Mouse (Mus musculus) ES-E14 (cell line): ENCODE results near the gene Elmo3. TPM values are rescaled to one million over a fixed set of nuclear protein-coding genes. Genes with fewer than 3 reads are reported as not detected.

Experiments
- DNase-seq: peaks from one replicate; pipeline ENCODE4 v3.0.0-alpha.2; 2013; ENCODE audit warnings: low read depth, low spot score
- H3K27ac ChIP-seq: 2 replicates; pipeline ENCODE4 v1.5.1; 2012; ENCODE audit warnings: low read depth, mild to moderate bottlenecking, low read length, moderate library complexity, mixed read lengths; ENCODE audit not compliant: poor library complexity, insufficient read depth, severe bottlenecking
- H3K36me3 ChIP-seq: 2 replicates; pipeline ENCODE4 v1.6.1; 2012; ENCODE audit warnings: mild to moderate bottlenecking, low read length, moderate library complexity, mixed read lengths; ENCODE audit not compliant: control insufficient read depth, poor library complexity, insufficient read depth, severe bottlenecking
- H3K4me1 ChIP-seq, 2 experiments: fragments of 150-350 bp in 1 of 2; sonication (generic) in 1 of 2; 2 replicates each; pipeline ENCODE4 v1.6.1; 2012; ENCODE audit warnings: low read length in 2 of 2, mild to moderate bottlenecking in 1 of 2, mixed read lengths in 1 of 2; ENCODE audit not compliant: control insufficient read depth in 2 of 2, insufficient read depth in 2 of 2, poor library complexity in 1 of 2
- H3K4me3 ChIP-seq, 2 experiments: fragments of 150-350 bp in 1 of 2; sonication (generic) in 1 of 2; 2 replicates each; pipeline ENCODE4 v1.5.1; 2012; ENCODE audit warnings: low read length in 2 of 2, low read depth in 1 of 2, mild to moderate bottlenecking in 1 of 2, mixed read lengths in 1 of 2; ENCODE audit not compliant: insufficient read depth in 1 of 2, poor library complexity in 1 of 2, severe bottlenecking in 1 of 2
- H3K9ac ChIP-seq: 2 replicates; pipeline ENCODE4 v1.6.1; 2012; ENCODE audit warnings: low read depth, mild to moderate bottlenecking, low read length, mixed read lengths; ENCODE audit not compliant: poor library complexity, insufficient read depth, severe bottlenecking
- H3K9me3 ChIP-seq: fragments of 150-350 bp; sonication (generic); 2 replicates; pipeline ENCODE4 v1.6.1; 2012; ENCODE audit warnings: low read depth, mild to moderate bottlenecking, low read length; ENCODE audit not compliant: control insufficient read depth, insufficient read depth
- CHD2 ChIP-seq: IDR thresholded peaks from 2 replicates; pipeline ENCODE4 v1.6.1; 2014; ENCODE audit warnings: mild to moderate bottlenecking, low read depth, low read length, inconsistent platforms
- HCFC1 ChIP-seq: IDR thresholded peaks from 2 replicates; pipeline ENCODE4 v1.6.1; 2012; ENCODE audit warnings: low read length, inconsistent platforms, borderline replicate concordance; ENCODE audit not compliant: insufficient read depth
- MAFK ChIP-seq: IDR thresholded peaks from 2 replicates; pipeline ENCODE4 v1.6.1; 2014; ENCODE audit warnings: mild to moderate bottlenecking, low read depth, low read length, inconsistent platforms; ENCODE audit not compliant: insufficient read depth
- ZC3H11A ChIP-seq: IDR thresholded peaks from 2 replicates; pipeline ENCODE4 v1.6.1; 2012; ENCODE audit warnings: low read depth, mild to moderate bottlenecking, inconsistent platforms, low read length, borderline replicate concordance
- ZNF384 ChIP-seq: IDR thresholded peaks from 2 replicates; pipeline ENCODE4 v1.6.1; 2012; ENCODE audit warnings: low read depth, low read length, inconsistent platforms
- in situ Hi-C, 2 experiments: fragments of 600-800 bp; cut with MboI; formaldehyde crosslinking; loops; one replicate each; pipeline ENCODE4 v1.15.1; 2025; ENCODE audit warnings: low sequenced_read_pairs in 2 of 2, inconsistent platforms in 1 of 2; ENCODE audit not compliant: unreplicated experiment in 2 of 2
- total RNA-seq: library from RNA; depleted of rRNA; stranded (reverse); fragments of 300-350 nt; gene quantifications from 2 replicates; pipeline ENCODE4 v1.2.3, GENCODE M21; 2012

Gene Elmo3
- total RNA-seq, 1 experiment: 3.5 TPM

GRCm38 (mm10) chr8:105331469-105331868 is 26.1 kb downstream of the Elmo3 start:
- in situ Hi-C loops: no loop called here

GRCm38 (mm10) chr8:105331931-105332330 is 26.5 kb downstream of the Elmo3 start:
- no peak for TF ChIP-seq ZNF384
- no peak for TF ChIP-seq ZC3H11A
- no peak for TF ChIP-seq MAFK
- no peak for TF ChIP-seq CHD2
- no peak for TF ChIP-seq HCFC1
- Histone ChIP-seq H3K4me3 (no peak overlapping the region), H3K27ac (no peak overlapping the region), H3K9me3 (no peaks in the 10 kb centered on the region), H3K4me1 (peaks cover 0 to 7% of the 10 kb centered on the region in 2 experiments; a peak in 1 of 4 replicates), H3K9ac (no peak overlapping the region), H3K36me3 (peaks cover 39% of the 10 kb centered on the region)
- in situ Hi-C loops: no loop called here
- no peak for DNase-seq

More at GRCm38 (mm10) chr8:105331469-105331868, 26.1 kb downstream of the Elmo3 start:
- Histone ChIP-seq H3K27ac (no peak overlapping the region), H3K4me3 (no peak overlapping the region), H3K9ac (0 out of 2 replicates have a peak overlapping the region, but pooled peaks have one; percentile 5), H3K9me3 (no peaks in the 10 kb centered on the region), H3K4me1 (peaks cover 0 to 5% of the 10 kb centered on the region in 2 experiments; a peak in 1 of 4 replicates), H3K36me3 (peaks cover 39% of the 10 kb centered on the region)
- DNase-seq: no peak
- no peak for TF ChIP-seq CHD2
- no peak for TF ChIP-seq ZC3H11A
- TF ChIP-seq ZNF384: no peak
- TF ChIP-seq MAFK: no peak
- no peak for TF ChIP-seq HCFC1

GRCm38 (mm10) chr8:105332523-105332922 is 27.1 kb downstream of the Elmo3 start:
- in situ Hi-C loops: no loop called here

GRCm38 (mm10) chr8:105336373-105337130 is 31.2 kb downstream of the Elmo3 start:
- H3K4me1 ChIP-seq: peaks cover 0 to 11% of the 10 kb centered on the region in 2 experiments; a peak in 2 of 4 replicates
- peak overlapping the region; percentile 61 to 75 for H3K4me3 ChIP-seq
- TF ChIP-seq HCFC1: peak; percentile 39; the same call in 1 of the 2 replicates
- TF ChIP-seq CHD2: no peak
- in situ Hi-C loops: no loop called here
- H3K9ac ChIP-seq: peak overlapping the region; percentile 24; the same call in 1 of the 2 replicates
- H3K27ac ChIP-seq: no peak overlapping the region
- DNase-seq: peak; percentile 68
- H3K9me3 ChIP-seq: no peaks in the 10 kb centered on the region
- peaks cover 7% of the 10 kb centered on the region; the same call in 1 of the 2 replicates for H3K36me3 ChIP-seq

More at GRCm38 (mm10) chr8:105332523-105332922, 27.1 kb downstream of the Elmo3 start:
- DNase-seq: no peak
- Histone ChIP-seq H3K36me3 (peaks cover 39% of the 10 kb centered on the region), H3K9me3 (no peaks in the 10 kb centered on the region), H3K4me3 (no peak overlapping the region), H3K27ac (no peak overlapping the region), H3K4me1 (peaks cover 0 to 9% of the 10 kb centered on the region in 2 experiments; a peak in 1 of 4 replicates), H3K9ac (no peak overlapping the region)
- TF ChIP-seq ZC3H11A: no peak
- TF ChIP-seq ZNF384: no peak
- TF ChIP-seq MAFK: no peak
- no peak for TF ChIP-seq CHD2
- TF ChIP-seq HCFC1: no peak
